Mouse (Mus musculus): ENCODE measurements around the gene Pfkfb2. TPM values are rescaled to one million over a fixed set of nuclear protein-coding genes. Genes with fewer than 3 reads are reported as not detected.

Gene Pfkfb2
- 10 to 100 TPM in 1 of 2 experiments, 1 to 10 TPM in 1; 9.2 to 13.9 TPM for total RNA-seq (2021)
- long read RNA-seq, experiment 1, partial matches to known transcripts = 1 of 9 reads
- long read RNA-seq, experiment 1, other reads (novel, unspliced or antisense) = 7 of 9 reads
- long read RNA-seq, experiment 2, full-length matches to known transcripts = 3 of 9 reads
- long read RNA-seq, experiment 2, partial matches to known transcripts = 0 of 9 reads
- long read RNA-seq, experiment 2, other reads (novel, unspliced or antisense) = 6 of 9 reads

DNA sequence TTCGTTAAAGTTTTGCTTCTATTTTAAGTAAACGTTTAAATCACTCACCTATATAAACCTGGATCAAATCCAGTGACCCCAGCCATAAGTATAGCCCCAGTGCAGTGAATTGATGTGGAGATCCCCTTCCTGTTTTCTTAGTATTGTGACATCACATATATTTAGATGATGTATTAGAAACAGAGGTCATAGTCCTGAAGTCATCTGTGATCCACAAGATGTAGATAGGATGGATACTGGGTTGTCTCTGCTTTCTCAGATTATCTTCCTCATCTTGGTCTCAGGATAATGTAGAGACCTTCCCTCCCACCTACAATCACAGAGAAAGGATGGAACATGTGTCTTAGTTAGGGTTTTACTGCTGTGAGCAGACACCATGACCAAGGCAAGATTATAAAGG lies at the start of gene Pfkfb2:
Pfkfb2 (minus strand) TSS at position 101 of the 400 bp plus-strand sequence.
- no peak for DNase-seq

DNA sequence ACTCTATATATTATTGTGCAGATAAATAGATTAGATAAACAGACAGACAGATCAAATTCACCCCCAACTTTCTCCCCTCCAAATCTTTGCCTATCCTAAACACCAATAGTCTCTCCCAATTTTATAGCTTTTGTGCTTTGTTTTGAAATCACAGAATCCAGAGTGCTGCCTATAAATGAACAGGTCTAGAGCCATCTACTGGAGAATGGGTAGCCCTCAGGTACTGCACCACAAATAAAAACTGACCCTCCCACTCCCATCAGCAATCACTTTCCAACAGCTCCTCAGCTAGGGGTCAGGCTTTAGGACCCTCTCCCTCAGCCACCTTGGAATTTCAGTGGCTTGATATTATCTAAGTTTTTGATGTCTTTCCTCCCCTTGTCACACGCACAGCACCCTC lies 47.6 kb upstream of the Pfkfb2 start:
- no peak for DNase-seq

DNA sequence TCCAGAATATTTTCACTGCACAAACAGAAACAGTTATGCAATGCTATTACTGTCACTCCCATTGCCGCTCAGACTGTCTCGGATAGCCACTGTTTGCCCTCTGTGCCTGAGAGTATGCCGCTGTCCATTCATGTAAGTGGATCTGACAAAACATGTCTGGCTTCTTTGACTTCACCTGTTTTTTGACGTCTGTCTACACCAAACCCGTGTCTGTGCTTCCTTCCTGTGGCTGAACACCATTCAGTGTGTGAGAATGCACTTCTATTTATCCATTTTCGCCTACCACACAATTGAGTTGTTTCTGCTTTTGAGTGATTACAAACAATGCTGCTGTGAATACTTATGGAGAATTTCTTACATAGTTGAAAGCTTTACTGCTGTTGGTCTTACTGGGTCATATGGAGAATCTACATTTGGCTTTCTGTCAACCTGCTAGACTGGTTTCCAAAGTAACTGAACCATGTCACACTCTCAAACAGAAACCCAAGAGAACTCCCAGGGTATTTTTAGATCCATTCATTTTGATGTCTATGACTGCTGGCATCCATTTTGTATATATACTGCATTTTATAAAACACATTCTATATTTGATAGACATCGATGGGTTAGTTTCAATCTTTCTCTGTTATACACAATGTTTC lies 46.8 kb upstream of the Pfkfb2 start:
- DNase-seq = no peak

DNA sequence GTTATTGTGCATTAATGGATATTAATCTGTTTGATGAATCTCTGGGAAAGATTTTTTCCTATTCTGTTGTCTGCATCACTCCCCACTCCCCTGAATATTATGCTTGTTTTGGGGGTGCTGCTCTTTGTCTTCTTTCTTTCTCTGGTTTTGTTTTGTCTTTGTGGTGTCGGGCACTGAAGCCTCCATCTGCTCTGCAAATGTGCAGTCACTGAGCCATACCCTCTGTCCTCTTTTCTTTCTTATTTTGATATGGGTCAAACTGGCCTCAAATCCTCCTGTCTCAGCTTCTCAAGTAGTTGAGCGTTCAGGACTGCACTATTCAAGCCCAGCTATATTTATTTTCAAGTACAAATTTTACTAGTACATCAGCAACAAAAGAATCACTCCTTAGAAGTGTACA lies 46.2 kb upstream of the Pfkfb2 start:
- DNase-seq = no peak

DNA sequence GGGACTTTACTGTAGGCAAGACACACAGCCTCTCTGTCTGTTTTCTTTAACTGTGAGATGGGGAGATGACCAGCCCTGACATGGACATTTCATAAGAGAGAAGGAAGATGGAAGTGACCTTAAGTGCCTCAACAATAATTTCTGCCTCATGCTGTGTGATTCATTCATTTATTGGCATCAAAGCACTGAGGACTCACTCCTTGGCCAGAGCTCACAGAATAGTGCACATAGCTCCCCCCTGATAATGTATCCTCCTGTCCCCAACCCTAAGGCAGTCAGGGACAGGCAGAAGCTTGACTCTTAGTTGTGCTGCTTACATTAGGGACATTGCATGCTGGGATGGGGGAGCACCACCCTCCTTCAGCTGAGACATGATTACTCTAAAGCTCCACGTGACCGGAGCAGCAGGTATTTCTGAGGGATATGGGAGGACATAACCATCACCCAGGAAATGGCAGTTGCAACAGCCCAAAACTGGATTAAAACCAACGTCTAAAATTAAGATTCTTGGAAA lies 42.0 kb upstream of the Pfkfb2 start:
- no peak for DNase-seq

DNA sequence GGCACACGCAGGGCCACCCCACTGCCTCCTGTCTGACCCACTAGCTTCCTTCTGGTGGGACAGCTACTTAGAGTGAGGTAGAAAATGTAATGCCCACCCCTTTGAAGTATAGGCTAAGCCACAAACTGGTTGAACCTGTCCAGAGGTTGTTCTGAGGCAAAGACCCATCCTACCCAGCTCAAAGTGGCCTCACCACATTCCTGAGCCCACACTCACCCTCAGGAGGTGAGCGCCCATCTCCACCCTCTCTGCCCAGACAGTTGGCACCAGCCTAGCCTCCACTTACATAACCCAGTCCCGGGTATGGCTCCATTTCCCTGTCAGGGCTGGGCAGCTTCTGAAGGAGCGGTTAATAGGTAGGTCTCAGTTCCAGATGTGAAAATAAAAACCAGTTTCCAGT lies 41.4 kb upstream of the Pfkfb2 start:
- DNase-seq = no peak

DNA sequence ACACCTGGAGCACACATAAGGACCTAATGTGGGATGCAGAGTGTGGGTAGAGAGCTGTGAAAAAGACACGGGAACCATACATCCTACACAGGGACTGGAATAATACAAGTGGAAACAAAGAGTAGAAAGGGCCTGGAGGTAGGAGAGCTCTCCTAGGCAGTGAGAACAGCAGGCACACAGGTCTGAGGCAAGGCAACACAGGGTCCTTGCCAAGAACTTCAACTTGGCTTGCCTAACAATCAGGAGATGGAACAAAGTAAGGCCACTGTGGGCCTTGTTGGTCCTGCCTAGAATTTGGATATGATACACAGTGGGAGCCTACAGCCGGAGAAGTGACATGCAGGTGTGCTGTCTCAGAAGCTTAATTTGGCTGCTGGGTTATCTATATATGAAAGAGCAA lies 40.9 kb upstream of the Pfkfb2 start:
- DNase-seq = no peak

DNA sequence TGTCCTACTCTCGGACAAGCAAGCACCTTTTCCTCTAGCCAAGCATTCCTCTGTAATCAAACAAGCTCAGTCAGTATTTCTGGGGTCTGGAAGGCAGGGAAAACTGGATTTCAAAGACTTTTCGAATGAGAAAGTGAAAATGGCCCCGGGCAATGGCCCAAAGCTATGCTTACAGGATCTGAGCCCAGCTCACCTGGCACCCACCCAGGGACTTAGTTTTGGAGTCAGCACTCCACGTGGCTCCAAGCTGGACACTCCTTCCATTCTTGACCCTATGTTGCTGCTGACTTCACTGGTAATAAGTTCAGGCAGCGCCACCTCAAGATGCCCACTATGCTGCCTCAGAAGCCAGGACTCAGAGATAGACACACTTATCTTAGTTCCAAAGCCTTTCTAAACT lies 38.0 kb upstream of the Pfkfb2 start:
- DNase-seq = peak; percentile 47

DNA sequence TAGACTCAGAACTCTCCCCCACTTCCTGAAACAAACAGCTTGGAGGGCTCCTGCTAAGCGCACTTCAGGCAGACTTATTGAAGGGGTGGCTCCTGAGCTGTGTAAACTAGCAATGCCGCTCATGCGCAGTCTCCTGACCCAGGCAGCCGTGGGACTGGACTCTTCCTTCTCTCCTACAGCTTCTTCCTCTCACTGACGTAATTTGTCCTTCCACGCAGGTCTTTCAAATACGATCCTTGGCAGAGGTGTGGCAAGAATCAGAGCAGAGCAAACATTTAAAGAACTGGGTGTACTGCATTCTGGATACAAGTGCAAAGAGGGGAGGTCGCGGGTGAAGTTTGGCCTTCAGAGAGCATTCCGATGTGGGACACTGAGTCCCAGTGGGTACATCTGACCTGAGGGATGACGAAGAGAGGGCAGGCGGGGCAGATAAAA lies 35.0 kb upstream of the Pfkfb2 start:
- no peak for DNase-seq

DNA sequence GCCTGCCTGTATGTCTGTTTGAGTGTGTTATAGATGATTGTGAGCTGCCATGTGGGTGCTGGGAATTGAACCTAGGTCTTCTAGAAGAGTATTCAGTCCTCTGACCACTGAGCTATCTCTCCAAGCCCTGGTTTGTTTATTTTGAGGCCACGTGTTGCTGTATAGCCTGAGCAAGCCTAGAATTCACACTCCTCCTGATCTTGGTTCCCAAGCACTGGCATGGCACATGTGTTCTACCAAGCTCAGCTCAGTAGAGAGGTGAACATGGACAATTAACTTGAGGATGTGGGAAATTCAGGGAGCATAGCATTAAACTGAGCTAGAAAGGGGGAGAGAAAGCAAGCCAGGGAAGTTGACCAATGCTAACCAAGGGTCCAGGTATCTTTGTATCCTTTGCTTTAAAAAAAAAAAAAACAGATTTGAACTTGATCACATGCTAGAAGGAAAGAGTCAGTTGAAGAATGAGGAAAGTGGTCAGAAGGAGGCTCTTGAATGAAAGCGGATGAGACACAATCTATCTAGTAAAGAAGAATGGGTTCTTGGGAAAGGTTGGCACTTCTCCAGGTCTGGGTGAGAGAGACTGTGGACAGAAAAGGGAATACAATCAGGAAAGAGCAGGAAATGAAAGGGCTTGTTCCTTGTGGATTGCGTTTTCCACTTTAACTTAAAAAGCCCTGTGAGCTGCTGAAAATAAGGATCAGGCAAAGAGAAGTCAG lies 33.1 kb upstream of the Pfkfb2 start:
- no peak for DNase-seq

DNA sequence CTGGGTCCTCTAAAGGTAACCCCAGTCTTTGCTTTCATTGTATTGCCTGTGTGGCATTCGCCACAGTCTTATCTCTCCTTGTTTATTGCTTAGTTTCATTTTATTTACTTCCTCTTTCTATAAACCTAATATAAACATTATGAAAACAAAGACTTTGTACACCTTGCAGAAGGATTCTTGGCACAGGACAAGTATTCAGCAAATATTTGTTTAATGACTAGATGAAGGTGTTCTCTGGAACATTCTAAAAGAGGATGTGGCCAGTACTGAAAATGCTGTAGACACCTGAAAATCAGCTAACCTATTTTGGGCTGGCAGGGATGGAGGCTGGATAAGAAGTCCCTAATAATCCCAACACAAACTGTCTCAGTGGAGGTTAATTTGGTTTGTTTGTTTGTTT lies 32.5 kb upstream of the Pfkfb2 start:
- no peak for DNase-seq

DNA sequence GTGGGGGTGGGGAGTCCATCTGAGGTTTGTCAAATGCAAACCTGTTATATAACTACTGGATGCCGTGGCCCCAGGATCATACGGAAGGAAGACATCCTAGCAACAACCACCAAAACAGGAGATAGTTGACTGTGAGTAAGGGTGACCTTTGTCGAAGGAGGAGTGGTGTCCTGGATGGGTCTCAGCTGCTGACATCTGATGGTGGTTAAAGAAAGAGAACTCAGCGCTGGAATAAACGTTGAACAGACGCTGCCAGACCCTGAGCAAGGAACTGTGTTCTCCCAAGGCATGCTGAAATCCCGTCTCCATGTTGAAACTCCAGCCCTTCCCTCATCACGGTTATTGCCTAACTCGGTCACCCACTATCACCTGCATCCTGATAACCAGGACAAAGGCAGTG lies 30.6 kb upstream of the Pfkfb2 start:
- no peak for DNase-seq

DNA sequence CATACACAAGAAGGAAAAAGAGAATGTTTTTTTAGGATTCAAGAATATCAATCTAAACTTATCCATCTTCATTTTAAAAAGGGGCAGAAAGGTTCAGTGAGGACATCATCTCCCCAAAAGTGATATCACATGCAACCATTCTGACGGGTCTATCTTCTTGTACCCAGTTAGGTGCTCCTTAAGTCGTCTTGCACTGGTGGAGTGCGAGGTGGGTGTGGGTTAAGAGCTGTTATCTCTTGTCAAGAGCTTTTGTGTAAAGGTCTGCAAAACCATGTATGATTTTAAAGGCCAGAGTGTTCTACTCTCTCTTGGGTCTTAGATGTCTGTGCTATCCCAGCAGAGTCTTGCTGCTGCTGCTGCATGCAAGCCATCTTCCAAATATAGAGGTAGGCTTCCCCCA lies 17.8 kb upstream of the Pfkfb2 start:
- no peak for DNase-seq

DNA sequence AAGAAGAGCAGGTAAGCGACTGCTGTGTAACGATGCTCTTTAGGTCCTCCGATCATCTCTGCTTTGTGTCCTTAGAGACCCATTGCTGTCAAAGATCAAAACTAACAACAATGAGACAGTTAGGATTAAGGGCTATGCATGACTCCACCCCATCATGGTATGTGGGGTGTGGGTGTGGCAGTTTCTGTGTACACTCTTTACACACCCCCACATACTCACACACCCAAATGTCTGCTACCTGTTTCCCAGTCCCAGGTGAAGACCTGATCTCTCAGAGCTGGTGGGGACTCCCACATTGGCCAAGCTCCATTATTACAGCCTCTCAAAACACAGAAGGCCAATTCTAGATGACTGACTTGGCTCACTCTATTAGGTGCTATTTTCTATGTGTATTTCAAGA lies 16.5 kb upstream of the Pfkfb2 start:
- no peak for DNase-seq

DNA sequence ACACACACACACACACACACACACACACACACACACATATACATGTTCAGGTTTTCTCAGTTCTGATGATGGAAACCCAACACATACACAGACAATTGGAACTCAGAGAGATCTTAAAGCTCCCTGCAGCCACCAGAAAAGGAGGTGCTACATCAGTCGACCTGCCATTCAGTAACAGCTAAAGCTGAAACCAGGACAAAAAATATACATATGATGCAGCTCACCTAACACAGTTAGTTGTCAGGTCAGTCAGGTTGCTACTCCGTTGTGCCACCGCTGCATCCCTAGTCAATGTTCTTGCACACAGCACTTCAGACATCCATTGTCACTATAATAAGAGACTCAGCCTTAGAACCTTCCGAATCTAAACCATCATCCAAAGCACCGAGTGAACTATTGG lies 15.9 kb upstream of the Pfkfb2 start:
- DNase-seq = no peak

DNA sequence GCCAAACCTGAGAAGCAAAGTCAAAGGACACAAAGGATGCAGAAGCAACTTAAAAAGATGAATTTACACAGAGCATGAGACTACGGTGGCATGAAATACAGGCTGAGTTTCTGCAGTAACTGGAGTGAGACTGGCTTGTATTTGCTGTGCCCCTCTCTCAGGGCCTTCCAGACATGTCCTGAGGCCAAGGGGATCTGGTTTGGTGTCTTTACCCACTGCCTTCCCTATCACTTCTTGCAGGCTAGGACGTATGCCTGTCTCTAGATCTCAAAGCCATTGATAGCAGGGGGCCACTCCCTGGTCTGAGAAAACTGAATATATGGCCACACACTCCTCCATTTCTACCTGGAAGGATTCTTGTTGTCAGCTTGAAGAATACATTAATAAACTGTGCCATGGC lies 15.2 kb upstream of the Pfkfb2 start:
- DNase-seq = no peak

DNA sequence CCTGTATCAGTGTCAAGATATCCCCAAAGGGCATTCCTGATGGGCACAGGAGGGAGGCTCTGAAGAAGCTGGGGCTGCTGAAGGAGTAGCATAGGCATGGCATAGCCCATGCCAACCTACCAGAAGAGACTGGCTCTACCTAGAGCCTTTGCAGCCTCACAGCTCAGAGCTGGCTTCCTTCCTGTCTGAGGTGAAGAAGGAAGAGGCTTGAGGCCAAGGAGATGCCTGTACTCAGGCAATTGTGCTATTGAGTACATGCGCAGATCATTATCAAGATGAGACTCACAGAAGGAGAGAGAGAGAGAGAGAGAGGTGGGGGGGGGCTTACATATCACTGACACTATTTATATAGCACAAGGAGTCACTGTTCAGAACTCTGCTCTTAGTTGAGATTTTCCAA lies 14.7 kb upstream of the Pfkfb2 start:
- DNase-seq = no peak

DNA sequence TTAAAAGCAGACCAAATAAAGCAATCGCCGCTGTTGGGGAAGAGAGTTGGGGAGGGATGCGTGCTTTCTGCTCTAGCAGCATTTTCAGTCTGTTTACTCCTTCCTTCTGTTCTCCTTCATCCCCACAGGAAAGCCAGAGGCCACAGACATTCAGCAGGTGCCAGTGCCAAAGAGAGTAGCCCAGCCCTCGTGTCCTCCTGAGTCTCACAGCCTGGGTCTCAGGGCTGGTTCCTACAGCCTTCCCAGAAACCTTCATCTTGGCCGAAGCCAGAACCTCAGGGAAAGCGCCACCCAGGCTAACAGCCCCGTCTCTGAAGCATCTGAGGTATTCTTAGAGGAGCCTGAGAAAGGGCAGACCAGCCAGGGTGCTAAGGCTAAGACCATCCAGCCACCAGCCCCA lies 13.1 kb upstream of the Pfkfb2 start:
- DNase-seq = no peak

DNA sequence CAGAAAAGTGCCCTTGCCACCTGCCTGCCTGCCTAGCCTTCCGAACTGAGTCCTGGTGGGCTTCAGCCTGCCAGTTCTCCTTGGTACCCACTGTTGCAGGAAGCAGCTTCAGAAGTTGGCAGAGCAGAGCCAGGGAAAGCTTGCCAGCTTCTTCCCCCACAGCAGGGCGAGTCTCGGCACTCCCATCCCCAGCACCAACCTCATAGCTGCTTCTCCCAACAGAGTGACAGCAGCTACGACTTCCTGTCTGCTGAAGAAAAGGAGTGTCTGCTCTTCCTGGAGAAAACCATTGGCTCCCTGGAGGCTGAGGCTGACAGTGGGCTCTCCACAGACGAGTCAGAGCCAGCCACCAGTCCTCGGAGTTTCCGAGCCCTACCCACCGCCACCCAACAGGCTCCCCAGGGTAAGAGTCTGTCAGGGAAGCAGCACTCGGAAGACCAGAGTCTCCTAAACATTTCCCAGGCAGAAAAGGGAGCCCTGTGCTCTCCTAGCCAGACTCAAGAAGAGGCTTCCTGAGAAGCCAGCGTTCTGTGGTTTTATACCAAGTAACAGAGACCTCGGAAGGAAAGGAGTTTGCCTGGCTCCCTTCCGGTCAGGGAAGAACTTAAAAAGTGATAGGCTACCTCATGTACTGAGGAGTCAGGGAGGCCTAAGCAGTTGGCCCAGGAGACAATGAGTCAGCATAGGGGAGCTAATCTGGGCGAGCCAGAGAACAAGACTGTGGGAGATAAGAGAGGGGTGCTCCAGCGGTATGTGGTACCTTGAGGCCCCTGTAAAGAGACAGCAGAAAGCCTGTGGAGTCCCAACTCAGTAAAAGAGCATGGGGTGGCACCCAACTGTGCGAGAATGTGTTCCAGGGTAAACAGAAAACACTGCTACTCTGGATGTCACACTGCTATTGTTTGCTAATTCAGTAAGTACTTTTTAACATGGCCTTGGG lies 12.0 kb upstream of the Pfkfb2 start:
- no peak for DNase-seq

DNA sequence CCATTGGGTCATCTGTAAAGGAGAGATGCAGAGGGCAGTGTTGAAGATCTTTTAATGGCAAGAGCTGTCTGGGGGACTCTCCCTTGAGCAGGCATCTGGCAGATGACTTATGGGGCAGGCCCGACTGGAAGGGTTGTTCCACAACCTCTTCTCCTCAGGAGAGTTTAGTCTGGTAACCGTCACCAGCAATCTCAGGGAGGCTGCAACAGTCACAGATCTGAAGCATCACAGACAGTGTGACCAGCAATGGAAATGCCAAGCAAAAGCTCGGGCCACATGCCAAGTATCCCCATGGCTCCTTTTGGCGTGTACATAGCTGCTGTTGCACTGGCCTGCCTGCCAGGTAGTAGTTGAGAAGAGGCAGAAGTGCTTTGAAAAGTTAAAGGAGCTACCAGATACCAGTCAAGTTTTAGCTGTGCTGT lies 11.2 kb upstream of the Pfkfb2 start:
- DNase-seq = no peak

DNA sequence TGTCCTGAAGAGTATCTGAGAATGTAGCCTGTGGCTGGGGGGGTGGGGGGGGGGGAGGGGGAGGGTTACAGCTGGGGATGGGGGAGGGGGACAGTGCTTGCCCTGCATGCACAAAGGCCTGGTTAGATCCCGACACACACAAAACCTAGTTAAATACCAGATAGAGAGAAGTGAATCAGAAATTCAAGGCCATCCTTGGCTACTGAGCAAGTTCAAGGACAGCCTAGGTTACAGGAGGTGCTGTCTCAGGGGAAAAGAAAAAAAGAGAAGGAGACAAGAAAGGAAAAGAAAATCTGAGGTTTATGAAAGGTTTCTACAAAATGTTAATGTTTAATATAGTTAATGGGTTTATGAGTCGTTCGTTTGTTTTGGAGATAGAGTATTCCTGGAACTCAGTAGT lies 10.6 kb upstream of the Pfkfb2 start:
- no peak for DNase-seq

DNA sequence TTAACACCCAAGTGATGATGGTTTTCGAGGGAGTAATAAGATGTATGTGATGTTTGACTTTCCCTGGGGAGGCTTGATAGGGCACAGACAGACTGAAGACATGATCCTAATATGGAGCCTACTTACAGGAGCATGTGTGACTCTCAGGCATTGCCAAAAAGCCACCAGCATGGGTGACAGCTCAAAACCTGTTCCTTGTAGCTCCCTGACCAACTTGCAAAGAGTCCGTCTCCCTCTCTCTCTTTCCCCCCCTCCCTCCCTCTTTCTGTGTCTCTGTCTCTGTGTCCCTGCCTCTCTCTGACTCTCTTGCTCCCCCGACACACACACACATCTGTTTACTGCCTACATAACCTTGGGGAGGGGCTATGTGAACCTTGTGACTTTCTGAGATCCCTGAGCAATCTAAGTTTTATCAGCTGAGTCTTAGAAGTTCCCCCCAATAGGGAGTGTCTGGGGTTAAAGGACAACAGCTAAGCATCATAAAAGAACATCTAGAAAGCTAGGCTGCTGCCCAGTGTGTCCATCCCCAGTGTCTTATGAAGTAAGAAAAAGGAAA lies 9.6 kb upstream of the Pfkfb2 start:
- DNase-seq = no peak
